Mouse (Mus musculus): ENCODE data around the gene Trmt13. TPM values are rescaled to one million over a fixed set of nuclear protein-coding genes. Genes with fewer than 3 reads are reported as not detected.

Trmt13 gene
- 5.1 and 7.2 TPM in 2 replicates for total RNA-seq (2014; rRNA removed)
- polyA plus RNA-seq (2015; fragmentation: Nextera tagmentation; extraction: Ambion mirVana) = 19.6 and 19.9 TPM in 2 replicates

DNA sequence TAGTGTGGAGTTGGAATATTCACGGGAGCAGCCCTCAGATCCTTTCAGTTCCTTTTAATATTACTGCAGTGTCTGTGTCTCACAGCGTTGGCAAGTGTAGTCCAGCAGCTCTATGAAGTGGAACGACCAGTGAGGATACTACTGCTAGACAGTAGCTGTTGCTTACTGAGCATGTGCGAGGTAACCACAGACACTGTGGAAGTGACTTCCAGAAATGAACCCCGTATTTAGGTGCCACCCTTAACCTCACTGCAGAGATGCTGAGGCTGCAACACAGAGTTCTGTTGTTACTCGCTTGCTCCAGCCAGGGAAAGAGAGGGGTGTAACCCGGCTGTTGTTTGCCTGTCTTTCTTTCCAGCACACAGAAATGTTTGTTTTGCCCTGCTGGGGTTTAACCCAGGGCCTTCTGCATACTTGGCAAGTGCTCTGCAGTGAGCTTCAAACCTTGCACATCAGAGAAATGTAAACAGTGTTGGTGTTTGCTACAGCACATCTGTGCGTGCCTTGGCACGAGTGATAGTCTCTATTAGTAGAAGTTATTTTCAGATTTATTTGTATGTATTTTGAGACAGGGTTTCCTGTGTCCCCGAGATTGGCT is at the start of gene Trmt13:
TSS of gene Trmt13 (minus strand) at position 293 of the 598 bp plus-strand sequence.
- Histone ChIP-seq H3K4me1 (ENCODE audit: insufficient read depth, low read length) (no peaks in the 10 kb centered on the region), H3K9me3 (ENCODE audit: low read length) (no peaks in the 10 kb centered on the region), H3K36me3 (ENCODE audit: insufficient read depth, low read length) (peaks cover 4% of the 10 kb centered on the region; the same call in 1 of the 2 replicates), H3K4me3 (ENCODE audit: low read length) (no peak within 1 kb of the TSS), H3K27ac (peak within 1 kb of the TSS; percentile 51; the same call in 1 of the 2 replicates), H3K27me3 (ENCODE audit: insufficient read depth, low read length) (no peaks in the 10 kb centered on the region), H3K4me2 (ENCODE audit: low read depth, low read length) (no peak within 1 kb of the TSS), H3K9ac (replicated peaks; ENCODE audit: low read length) (no peak within 1 kb of the TSS)
- no peak for TF ChIP-seq CTCF (IDR thresholded peaks at IDR 0.05; ENCODE audit: low read depth)
- DNase-seq (ENCODE audit: low spot score) (peak; percentile 2), ATAC-seq (0 out of 2 replicates have a peak, but pooled peaks have one; percentile 49)
- WGBS = 76% methylated on average over 10 of the region's 10 CpGs

DNA sequence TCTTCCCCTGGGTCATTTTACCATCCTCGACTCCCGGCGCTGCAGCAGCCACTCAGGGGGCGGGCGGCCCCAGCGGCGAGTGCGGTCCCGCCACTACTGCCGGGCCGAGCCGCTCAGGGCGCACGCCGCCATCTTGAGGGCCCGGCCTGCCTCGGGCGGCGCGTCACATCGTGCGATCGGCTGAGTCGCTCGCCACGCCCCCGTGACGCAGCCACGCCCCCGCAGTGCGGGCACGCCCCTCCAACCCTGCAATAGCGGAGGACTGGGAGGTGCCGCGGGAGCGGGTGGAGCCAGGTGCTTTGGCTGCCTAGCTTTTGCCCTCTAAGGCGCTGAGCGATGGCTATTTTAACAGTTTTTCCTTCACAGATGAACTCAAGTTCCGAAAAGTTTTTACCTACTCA is 48.1 kb upstream of the Trmt13 start, which contains the start of gene Mfsd14a:
TSS of gene Mfsd14a (minus strand) at position 215 of the 401 bp plus-strand sequence.
- under 1% methylated on average over 39 of the region's 39 CpGs for WGBS
- Histone ChIP-seq H3K9ac (replicated peaks; ENCODE audit: low read length) (peak within 1 kb of the TSS; percentile 95), H3K27ac (peak within 1 kb of the TSS; percentile 93)

DNA sequence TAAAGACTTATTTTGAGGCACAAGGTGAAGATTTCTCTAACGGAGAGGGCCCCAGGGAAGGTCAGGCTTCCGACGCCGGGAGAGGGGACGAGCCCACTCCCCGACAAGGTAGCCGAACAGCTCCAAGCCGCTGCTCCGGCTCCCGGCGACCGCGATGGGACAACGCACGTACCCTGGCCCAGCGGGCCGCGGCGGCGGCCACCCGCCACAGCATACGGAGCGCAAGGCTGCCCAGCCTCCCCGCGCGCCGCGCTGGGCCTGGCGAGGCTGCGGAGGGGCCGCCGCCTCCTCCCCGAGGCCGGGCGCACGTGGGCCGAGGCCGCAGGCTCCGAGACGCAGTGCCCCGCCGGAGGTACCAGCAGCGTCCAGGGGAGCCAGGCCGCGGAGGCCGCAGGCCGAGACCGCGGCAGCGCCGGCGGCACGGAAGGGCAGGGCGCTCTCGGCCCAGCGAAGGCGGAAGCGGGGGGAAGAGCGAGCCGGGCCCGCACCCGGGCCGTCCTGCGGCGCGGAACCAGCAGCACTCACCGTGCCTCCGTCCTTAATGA is 47.6 kb upstream of the Trmt13 start:
- Histone ChIP-seq H3K4me2 (ENCODE audit: low read depth, low read length) (peak overlapping the region; percentile 78), H3K27ac (peak overlapping the region; percentile 93), H3K36me3 (ENCODE audit: insufficient read depth, low read length) (no peaks in the 10 kb centered on the region), H3K9ac (replicated peaks; ENCODE audit: low read length) (peak overlapping the region; percentile 95), H3K9me3 (ENCODE audit: low read length) (no peaks in the 10 kb centered on the region), H3K27me3 (ENCODE audit: insufficient read depth, low read length) (no peaks in the 10 kb centered on the region), H3K4me3 (ENCODE audit: low read length) (peak overlapping the region; percentile 97), H3K4me1 (ENCODE audit: insufficient read depth, low read length) (peaks cover 4% of the 10 kb centered on the region)
- TF ChIP-seq CTCF (IDR thresholded peaks at IDR 0.05; ENCODE audit: low read depth) = no peak
- ATAC-seq = peak; percentile 85
- DNase-seq (ENCODE audit: low spot score) = peak; percentile 62
- WGBS = under 1% methylated on average over 56 of the region's 68 CpGs

More for the DNA sequence above, 48.1 kb upstream of the Trmt13 start, which contains the start of gene Mfsd14a:
- H3K36me3 ChIP-seq (ENCODE audit: insufficient read depth, low read length) = no peaks in the 10 kb centered on the region
- no peaks in the 10 kb centered on the region for H3K27me3 ChIP-seq (ENCODE audit: insufficient read depth, low read length)
- no peak for TF ChIP-seq CTCF (IDR thresholded peaks at IDR 0.05; ENCODE audit: low read depth)
- ATAC-seq (peak; percentile 99), DNase-seq (ENCODE audit: low spot score) (peak; percentile 97)
- no peaks in the 10 kb centered on the region for H3K9me3 ChIP-seq (ENCODE audit: low read length)
- H3K4me2 ChIP-seq (ENCODE audit: low read depth, low read length) = peak within 1 kb of the TSS; percentile 78
- H3K4me1 ChIP-seq (ENCODE audit: insufficient read depth, low read length) = peaks cover 4% of the 10 kb centered on the region
- peak within 1 kb of the TSS; percentile 97 for H3K4me3 ChIP-seq (ENCODE audit: low read length)

DNA sequence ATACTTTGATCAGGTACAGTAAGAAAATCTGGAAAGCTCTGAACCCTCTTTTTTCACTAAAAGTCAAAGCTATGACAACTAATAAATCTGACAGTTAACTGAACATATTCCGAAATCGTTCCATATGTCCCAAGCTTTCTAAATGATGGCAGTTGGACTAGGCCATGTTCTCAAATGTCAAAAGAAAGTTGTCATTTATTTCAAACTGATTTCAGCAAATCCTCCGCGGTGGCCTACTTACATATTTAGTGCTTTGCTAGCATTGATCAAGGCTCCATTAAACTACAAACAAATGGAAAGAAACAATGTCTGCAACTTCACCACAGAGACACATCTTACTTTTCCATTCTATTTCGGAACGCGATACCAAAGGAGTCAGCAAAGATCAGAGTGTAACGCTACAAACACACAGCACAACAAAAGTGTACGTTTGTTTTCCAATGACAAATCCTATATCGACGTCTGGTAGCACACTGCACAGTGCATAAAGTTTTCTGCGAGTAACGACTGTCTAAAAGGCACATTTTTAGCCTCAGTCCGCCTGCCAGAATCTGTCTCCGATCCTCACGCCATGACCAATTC is 47.0 kb upstream of the Trmt13 start:
- Histone ChIP-seq H3K36me3 (ENCODE audit: insufficient read depth, low read length) (no peaks in the 10 kb centered on the region), H3K4me2 (ENCODE audit: low read depth, low read length) (peak overlapping the region; percentile 78), H3K27ac (peak overlapping the region; percentile 93), H3K9me3 (ENCODE audit: low read length) (no peaks in the 10 kb centered on the region), H3K9ac (replicated peaks; ENCODE audit: low read length) (peak overlapping the region; percentile 95), H3K4me3 (ENCODE audit: low read length) (peak overlapping the region; percentile 97), H3K27me3 (ENCODE audit: insufficient read depth, low read length) (no peaks in the 10 kb centered on the region), H3K4me1 (ENCODE audit: insufficient read depth, low read length) (peaks cover 4% of the 10 kb centered on the region)
- WGBS = 7% methylated on average over 16 of the region's 16 CpGs
- TF ChIP-seq CTCF (IDR thresholded peaks at IDR 0.05; ENCODE audit: low read depth) = no peak
- ATAC-seq (no peak), DNase-seq (ENCODE audit: low spot score) (no peak)

DNA sequence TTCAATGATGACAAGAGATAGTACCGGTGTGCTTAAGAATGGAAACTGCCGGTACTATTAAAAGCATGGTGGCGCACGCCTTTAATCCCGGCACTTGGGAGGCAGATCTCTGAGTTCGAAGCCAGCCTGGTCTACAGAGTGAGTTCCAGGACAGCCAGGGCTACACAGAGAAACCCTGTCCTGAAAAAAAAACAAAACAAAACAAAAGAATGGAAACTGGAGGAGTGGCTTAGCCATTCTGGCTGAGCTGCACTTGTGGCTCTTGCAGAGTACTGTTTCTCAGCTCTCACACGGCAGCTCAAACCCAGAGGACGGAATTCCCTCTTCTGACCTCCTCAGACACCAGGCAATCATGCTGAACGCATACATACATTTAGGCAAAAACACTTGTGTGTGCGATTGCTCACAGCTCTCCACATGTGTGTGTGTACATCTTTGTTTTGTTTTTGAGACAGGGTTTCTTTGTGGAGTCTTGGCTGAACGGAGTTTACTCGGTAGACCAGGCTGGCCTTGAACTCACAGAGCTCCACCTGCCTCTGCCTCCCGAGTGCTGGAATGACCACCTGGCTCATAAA is 45.6 kb upstream of the Trmt13 start:
- Histone ChIP-seq H3K4me3 (ENCODE audit: low read length) (no peak overlapping the region), H3K36me3 (ENCODE audit: insufficient read depth, low read length) (no peaks in the 10 kb centered on the region), H3K4me1 (ENCODE audit: insufficient read depth, low read length) (peaks cover 4% of the 10 kb centered on the region), H3K9ac (replicated peaks; ENCODE audit: low read length) (no peak overlapping the region), H3K4me2 (ENCODE audit: low read depth, low read length) (0 out of 2 replicates have a peak overlapping the region, but pooled peaks have one; percentile 78), H3K9me3 (ENCODE audit: low read length) (no peaks in the 10 kb centered on the region), H3K27ac (no peak overlapping the region), H3K27me3 (ENCODE audit: insufficient read depth, low read length) (no peaks in the 10 kb centered on the region)
- WGBS = 76% methylated on average over 13 of the region's 13 CpGs
- no peak for ATAC-seq
- no peak for TF ChIP-seq CTCF (IDR thresholded peaks at IDR 0.05; ENCODE audit: low read depth)
- DNase-seq (ENCODE audit: low spot score) = no peak

DNA sequence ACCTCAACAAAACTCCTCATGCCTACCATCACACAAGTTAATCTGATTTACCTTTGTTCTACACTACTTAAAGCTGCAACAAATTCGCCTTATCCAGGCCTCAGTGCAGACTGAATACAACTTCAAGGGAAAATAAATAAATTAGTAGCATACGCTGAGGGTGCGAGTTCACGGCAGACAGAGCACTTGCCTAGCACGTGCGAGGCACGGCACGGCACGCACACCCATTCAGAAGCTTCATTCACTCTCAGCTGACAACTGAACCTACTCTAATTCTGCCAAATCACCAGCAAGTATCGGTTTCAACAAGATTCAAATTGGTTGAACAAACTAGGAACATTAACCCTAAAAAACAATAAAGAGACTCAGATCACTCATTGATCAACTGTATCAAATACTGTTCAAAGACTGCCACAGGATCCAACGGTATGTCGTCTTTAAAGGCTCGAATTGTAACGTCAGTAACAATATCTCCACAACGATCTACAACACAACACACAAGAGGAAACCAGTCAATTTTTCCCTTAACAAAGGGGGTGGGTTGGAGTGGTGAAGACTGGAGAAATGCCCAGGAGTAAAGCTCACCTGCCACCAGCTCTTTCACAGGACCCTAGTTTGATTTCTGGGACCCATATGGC is 44.7 kb upstream of the Trmt13 start:
- H3K4me3 ChIP-seq (ENCODE audit: low read length) = no peak overlapping the region
- no peak overlapping the region for H3K9ac ChIP-seq (replicated peaks; ENCODE audit: low read length)
- H3K27me3 ChIP-seq (ENCODE audit: insufficient read depth, low read length) = no peaks in the 10 kb centered on the region
- ATAC-seq = no peak
- TF ChIP-seq CTCF (IDR thresholded peaks at IDR 0.05; ENCODE audit: low read depth) = no peak
- no peak for DNase-seq (ENCODE audit: low spot score)
- H3K27ac ChIP-seq = no peak overlapping the region
- H3K4me1 ChIP-seq (ENCODE audit: insufficient read depth, low read length) = peaks cover 4% of the 10 kb centered on the region
- no peak overlapping the region for H3K4me2 ChIP-seq (ENCODE audit: low read depth, low read length)
- WGBS = 72% methylated on average over 15 of the region's 15 CpGs
- H3K36me3 ChIP-seq (ENCODE audit: insufficient read depth, low read length) = no peaks in the 10 kb centered on the region
- H3K9me3 ChIP-seq (ENCODE audit: low read length) = no peaks in the 10 kb centered on the region
